Mouse (Mus musculus) testis, adult 2 months (tissue): ENCODE data around the gene Prkar2a. TPM values are rescaled to one million over a fixed set of nuclear protein-coding genes. Genes with fewer than 3 reads are reported as not detected.
A peak's percentile ranks its signal among the peaks of the same experiment; 100 is the strongest.

Experiments
- H3K27ac ChIP-seq: fragments of 200-500 bp; 2 replicates; pipeline ENCODE4 v1.5.1; 2012; ENCODE audit warnings: low read depth, low read length; ENCODE audit not compliant: control insufficient read depth, insufficient read depth
- H3K27me3 ChIP-seq: fragments of 200-500 bp; 2 replicates; pipeline ENCODE4 v1.6.1; 2012; ENCODE audit warnings: mild to moderate bottlenecking, low read length, moderate library complexity; ENCODE audit not compliant: control insufficient read depth, insufficient read depth
- H3K36me3 ChIP-seq: fragments of 200-500 bp; 2 replicates; pipeline ENCODE4 v1.6.1; 2012; ENCODE audit warnings: mild to moderate bottlenecking, low read length; ENCODE audit not compliant: control insufficient read depth, insufficient read depth
- H3K4me1 ChIP-seq: fragments of 200-500 bp; 2 replicates; pipeline ENCODE4 v1.6.1; 2012; ENCODE audit warnings: low read length; ENCODE audit not compliant: control insufficient read depth, insufficient read depth
- H3K4me3 ChIP-seq: fragments of 200-500 bp; 2 replicates; pipeline ENCODE4 v1.5.1; 2012; ENCODE audit warnings: low read depth, mild to moderate bottlenecking, low read length, moderate library complexity, mixed read lengths; ENCODE audit not compliant: control insufficient read depth
- CTCF ChIP-seq: fragments of 200-500 bp; IDR thresholded peaks from 2 replicates; pipeline ENCODE4 v1.5.1; 2012; ENCODE audit warnings: low read depth, mild to moderate bottlenecking, inconsistent platforms, low read length, moderate library complexity; ENCODE audit not compliant: control insufficient read depth, insufficient read depth, insufficient replicate concordance
- POLR2A ChIP-seq: fragments of 200-500 bp; IDR thresholded peaks from 2 replicates; pipeline ENCODE4 v1.6.1; 2012; ENCODE audit warnings: low read depth, mild to moderate bottlenecking, inconsistent platforms, low read length, moderate library complexity; ENCODE audit not compliant: control insufficient read depth
- polyA plus RNA-seq: library from polyadenylated mRNA; depleted of rRNA; stranded (reverse); fragments of >200 nt; gene quantifications from 2 replicates; pipeline ENCODE4 v1.2.3, GENCODE M21; 2012

Gene Prkar2a
- polyA plus RNA-seq, 1 experiment, result 112 TPM

- Histone ChIP-seq H3K4me1 (peaks cover 4% of the 10 kb centered on the region), H3K27ac (no peak overlapping the region), H3K36me3 (no peaks in the 10 kb centered on the region), H3K27me3 (no peaks in the 10 kb centered on the region), H3K4me3 (peak overlapping the region; percentile 27; the same call in 1 of the 2 replicates)
- no peak for TF ChIP-seq POLR2A
- TF ChIP-seq CTCF, result no peak
Observed at GRCm38 (mm10) chr9:108780959-108781358, 91.8 kb downstream of the Prkar2a start.

DNA sequence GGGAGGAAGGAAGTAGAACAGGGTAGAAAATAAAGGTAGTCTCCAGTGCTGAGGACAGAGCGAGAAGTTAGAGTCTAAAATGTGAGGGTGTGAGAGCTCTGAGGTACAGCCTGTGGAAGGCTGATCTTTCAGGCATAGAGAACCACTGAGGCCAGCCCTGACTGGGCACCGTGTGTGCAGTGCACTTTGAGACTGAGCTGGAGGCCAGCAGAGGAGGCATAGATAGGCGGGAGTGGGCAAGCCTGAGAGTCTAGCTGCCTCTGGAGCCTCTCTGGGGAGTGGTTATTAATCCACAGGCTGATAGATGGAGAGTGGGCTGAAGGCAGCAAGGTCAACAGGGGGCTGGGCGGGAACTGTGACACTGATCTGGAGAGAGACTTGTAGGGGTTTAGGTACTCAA, 92.8 kb downstream of the Prkar2a start:
- peaks cover 4% of the 10 kb centered on the region for H3K4me1 ChIP-seq
- TF ChIP-seq POLR2A (no peak), CTCF (no peak)
- peak overlapping the region; percentile 100 for H3K4me3 ChIP-seq
- H3K27ac ChIP-seq, result peak overlapping the region; percentile 36
- H3K27me3 ChIP-seq, result no peaks in the 10 kb centered on the region
- H3K36me3 ChIP-seq, result no peaks in the 10 kb centered on the region

GRCm38 (mm10) chr9:108782836-108783547, 93.9 kb downstream of the Prkar2a start:
- H3K4me1 ChIP-seq, result peaks cover 4% of the 10 kb centered on the region
- peak overlapping the region; percentile 96 for H3K27ac ChIP-seq
- H3K36me3 ChIP-seq, result no peaks in the 10 kb centered on the region

GRCm38 (mm10) chr9:108783548-108784463, 94.7 kb downstream of the Prkar2a start, which contains the start of gene Ip6k2:
Gene Ip6k2, plus strand, starts transcription at chr9:108783796.
- Histone ChIP-seq H3K27me3 (no peaks in the 10 kb centered on the region), H3K4me3 (peak within 1 kb of the TSS; percentile 100), H3K36me3 (no peaks in the 10 kb centered on the region), H3K27ac (peak within 1 kb of the TSS; percentile 96), H3K4me1 (peaks cover 4% of the 10 kb centered on the region)
- TF ChIP-seq CTCF, result no peak
- peak; percentile 71 for TF ChIP-seq POLR2A

More at GRCm38 (mm10) chr9:108782836-108783547, 93.9 kb downstream of the Prkar2a start:
- H3K27me3 ChIP-seq, result no peaks in the 10 kb centered on the region
- H3K4me3 ChIP-seq, result peak overlapping the region; percentile 100
- TF ChIP-seq CTCF, result no peak
- no peak for TF ChIP-seq POLR2A

DNA sequence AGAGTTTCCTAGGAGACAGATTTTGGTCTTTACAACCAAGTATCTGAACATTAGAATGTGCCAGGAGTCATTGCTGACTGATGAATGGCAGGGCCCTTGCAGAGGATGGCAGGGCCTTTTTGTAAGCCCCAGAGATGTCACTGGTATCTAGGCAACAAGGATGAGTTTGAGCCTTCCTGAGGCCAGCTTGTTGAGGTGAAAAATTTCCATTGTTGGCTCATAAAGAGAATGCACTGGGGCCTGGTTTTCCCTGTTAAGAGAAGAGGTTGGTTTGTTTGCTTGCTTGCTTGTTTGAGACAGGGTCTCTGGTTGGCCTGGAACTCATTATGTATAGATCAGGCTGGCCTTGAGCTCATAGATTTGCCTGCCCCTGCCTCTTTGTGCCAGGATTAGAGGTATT, 96.3 kb downstream of the Prkar2a start:
- no peak for TF ChIP-seq POLR2A
- TF ChIP-seq CTCF, result no peak
- Histone ChIP-seq H3K36me3 (no peaks in the 10 kb centered on the region), H3K27ac (peak overlapping the region; percentile 73), H3K4me1 (peaks cover 4% of the 10 kb centered on the region), H3K27me3 (no peaks in the 10 kb centered on the region), H3K4me3 (peak overlapping the region; percentile 73)

DNA sequence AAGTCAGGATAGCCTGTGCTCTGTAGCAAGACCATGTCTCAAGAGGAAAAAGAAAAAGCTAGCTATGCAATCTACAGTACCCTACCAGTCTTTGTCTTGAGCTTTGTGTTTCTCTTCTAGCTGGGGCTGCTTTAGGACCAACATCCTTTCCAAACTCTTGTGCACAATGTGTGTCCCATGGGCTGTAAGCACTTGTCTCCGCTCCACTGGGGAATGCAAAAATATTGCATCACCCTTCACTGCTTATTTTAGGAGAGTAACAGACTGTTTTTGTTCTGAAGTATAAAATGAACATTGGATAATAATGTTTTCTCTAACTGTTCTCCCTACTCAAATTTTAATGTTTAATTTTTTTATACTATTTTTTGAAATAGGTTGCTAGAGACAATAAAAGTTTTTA, 97.4 kb downstream of the Prkar2a start:
- TF ChIP-seq CTCF (no peak), POLR2A (no peak)
- Histone ChIP-seq H3K4me1 (peaks cover 4% of the 10 kb centered on the region), H3K4me3 (peak overlapping the region; percentile 52; the same call in 1 of the 2 replicates), H3K27ac (no peak overlapping the region), H3K36me3 (no peaks in the 10 kb centered on the region), H3K27me3 (no peaks in the 10 kb centered on the region)

DNA sequence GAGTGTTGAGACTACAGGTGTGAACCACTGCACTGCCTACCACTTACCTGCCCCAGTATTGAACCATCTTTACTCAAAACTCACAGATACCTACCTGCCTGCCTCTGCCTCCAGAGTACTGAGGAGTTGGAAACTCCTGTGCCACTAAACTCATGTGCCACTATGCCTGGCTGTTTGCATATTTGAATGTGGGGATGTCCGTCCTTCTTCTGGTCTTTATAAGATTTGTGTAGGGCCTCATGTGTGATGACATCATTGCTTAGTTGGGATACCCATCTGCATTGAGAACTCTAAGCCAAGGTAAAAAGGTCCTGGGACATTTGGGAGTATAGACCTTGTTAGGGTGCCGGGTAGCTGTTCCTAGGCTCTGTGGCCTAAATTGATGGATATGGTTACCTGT, 98.0 kb downstream of the Prkar2a start:
- TF ChIP-seq CTCF, result no peak
- no peak for TF ChIP-seq POLR2A
- no peaks in the 10 kb centered on the region for H3K27me3 ChIP-seq
- peak overlapping the region; percentile 60; the same call in 1 of the 2 replicates for H3K4me3 ChIP-seq
- no peak overlapping the region for H3K27ac ChIP-seq
- H3K4me1 ChIP-seq, result peaks cover 4% of the 10 kb centered on the region
- no peaks in the 10 kb centered on the region for H3K36me3 ChIP-seq
